Mouse (Mus musculus): ENCODE measurements around the gene Defb35. TPM values are rescaled to one million over a fixed set of nuclear protein-coding genes. Genes with fewer than 3 reads are reported as not detected.
A peak's percentile ranks its signal among the peaks of the same experiment; 100 is the strongest.

Defb35 gene
- total and polyA plus RNA-seq, 2 experiments from 2014 or later: not detected

DNA sequence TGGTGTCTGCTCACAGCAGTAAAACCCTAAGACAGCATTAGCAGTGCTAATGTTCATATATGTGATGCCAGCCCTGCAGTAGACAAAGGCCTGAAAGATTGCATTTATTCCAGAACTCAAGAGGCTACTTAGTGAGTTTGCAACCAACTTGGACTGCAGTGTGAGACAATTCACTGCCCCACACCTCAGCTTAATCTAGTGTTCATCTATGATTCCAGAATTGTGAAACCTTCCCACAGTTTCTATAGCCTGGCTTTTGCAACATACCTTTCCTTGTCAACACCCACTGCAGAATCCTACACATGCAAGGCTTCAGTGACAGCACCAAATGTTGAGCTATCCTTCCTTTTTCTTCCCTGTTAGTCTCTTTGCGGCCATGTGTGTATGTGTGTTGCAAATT is 28.5 kb downstream of the Defb35 start:
- H3K27me3 ChIP-seq (ENCODE audit: control insufficient read depth, insufficient read depth, low read length): no peaks in the 10 kb centered on the region
- no peak overlapping the region for H3K27ac ChIP-seq (ENCODE audit: low read depth)

DNA sequence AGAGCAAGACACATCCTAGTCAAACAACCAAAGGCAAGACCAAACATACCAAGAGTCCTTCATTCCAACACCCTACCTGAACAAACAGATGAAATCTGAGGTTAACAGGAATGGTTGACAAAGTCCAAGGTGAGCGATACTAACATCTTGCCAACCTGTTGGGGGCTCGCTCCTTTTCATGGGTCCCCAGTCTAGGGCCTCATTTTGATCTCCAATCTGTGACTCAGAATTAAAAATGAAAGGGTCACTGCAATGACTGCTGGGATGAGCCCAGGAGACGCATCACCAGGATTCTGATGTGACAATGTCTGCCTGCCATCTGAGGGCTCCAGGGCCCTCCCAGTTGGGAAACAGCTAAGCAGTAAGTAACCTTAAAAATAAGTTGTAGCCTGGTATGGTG is 31.3 kb downstream of the Defb35 start, which contains the start of gene Ccdc70:
Ccdc70 (plus strand) TSS at position 301 of the 400 bp plus-strand sequence.
- Histone ChIP-seq H3K4me1 (ENCODE audit: control insufficient read depth, insufficient read depth) (no peaks in the 10 kb centered on the region), H3K27me3 (ENCODE audit: control insufficient read depth, insufficient read depth, low read length) (no peaks in the 10 kb centered on the region)
- WGBS: 81% methylated on average over 3 of the region's 3 CpGs

More for the DNA sequence above, 28.5 kb downstream of the Defb35 start:
- no peaks in the 10 kb centered on the region for H3K9me3 ChIP-seq (replicated peaks; ENCODE audit: control insufficient read depth, low read length)
- no peaks in the 10 kb centered on the region for H3K36me3 ChIP-seq (replicated peaks; ENCODE audit: control insufficient read depth, insufficient read depth, low read length)
- WGBS: 63% methylated on average over 1 of the region's 1 CpGs
- H3K4me1 ChIP-seq (ENCODE audit: control insufficient read depth, insufficient read depth): no peaks in the 10 kb centered on the region
- no peak overlapping the region for H3K4me3 ChIP-seq (ENCODE audit: low read depth, low read length)
- no peak for TF ChIP-seq EP300 (IDR thresholded peaks at IDR 0.05; ENCODE audit: low read depth)
- TF ChIP-seq CTCF (IDR thresholded peaks at IDR 0.05; ENCODE audit: low read depth): no peak
- H3K4me2 ChIP-seq (ENCODE audit: low read depth, low read length): no peak overlapping the region
- ATAC-seq (ENCODE audit: insufficient read depth, low read depth) (no peak), DNase-seq (ENCODE audit: low spot score) (no peak)
- no peak overlapping the region for H3K9ac ChIP-seq (replicated peaks; ENCODE audit: low read depth, low read length)

DNA sequence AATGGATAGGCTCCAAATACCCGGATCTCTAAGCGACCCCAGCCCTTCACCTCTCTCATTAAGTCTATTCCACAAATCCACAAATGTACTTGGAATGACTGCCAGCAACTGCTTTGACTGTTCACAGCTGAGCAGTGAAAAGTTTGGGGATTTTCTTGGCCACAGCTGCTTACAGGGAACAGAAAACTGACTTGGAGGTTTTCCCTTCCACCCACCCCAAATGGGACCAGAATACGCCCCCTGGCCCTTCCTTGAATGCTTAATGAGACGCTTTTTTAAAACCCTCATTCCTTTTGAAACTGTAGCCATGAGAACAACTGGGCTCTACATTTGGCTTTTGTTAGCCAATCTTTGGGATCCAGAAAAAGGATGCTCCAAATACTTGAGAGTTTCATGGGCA is 40.0 kb downstream of the Defb35 start:
- 51% methylated on average over 4 of the region's 4 CpGs for WGBS
- TF ChIP-seq EP300 (IDR thresholded peaks at IDR 0.05; ENCODE audit: low read depth) (no peak), CTCF (IDR thresholded peaks at IDR 0.05; ENCODE audit: low read depth) (no peak)
- no peaks in the 10 kb centered on the region for H3K4me1 ChIP-seq (ENCODE audit: control insufficient read depth, insufficient read depth)
- no peak overlapping the region for H3K4me3 ChIP-seq (ENCODE audit: low read depth, low read length)
- no peak for ATAC-seq (ENCODE audit: insufficient read depth, low read depth)
- H3K4me2 ChIP-seq (ENCODE audit: low read depth, low read length): no peak overlapping the region
- H3K27me3 ChIP-seq (ENCODE audit: control insufficient read depth, insufficient read depth, low read length): no peaks in the 10 kb centered on the region
- no peaks in the 10 kb centered on the region for H3K36me3 ChIP-seq (replicated peaks; ENCODE audit: control insufficient read depth, insufficient read depth, low read length)
- H3K27ac ChIP-seq (ENCODE audit: low read depth): no peak overlapping the region
- H3K9me3 ChIP-seq (replicated peaks; ENCODE audit: control insufficient read depth, low read length): no peaks in the 10 kb centered on the region
- no peak for DNase-seq (ENCODE audit: low spot score)
- H3K9ac ChIP-seq (replicated peaks; ENCODE audit: low read depth, low read length): no peak overlapping the region

More for the DNA sequence above, 31.3 kb downstream of the Defb35 start, which contains the start of gene Ccdc70:
- no peak within 1 kb of the TSS for H3K4me2 ChIP-seq (ENCODE audit: low read depth, low read length)
- no peaks in the 10 kb centered on the region for H3K9me3 ChIP-seq (replicated peaks; ENCODE audit: control insufficient read depth, low read length)
- H3K36me3 ChIP-seq (replicated peaks; ENCODE audit: control insufficient read depth, insufficient read depth, low read length): no peaks in the 10 kb centered on the region
- no peak within 1 kb of the TSS for H3K27ac ChIP-seq (ENCODE audit: low read depth)
- TF ChIP-seq EP300 (IDR thresholded peaks at IDR 0.05; ENCODE audit: low read depth) (no peak), CTCF (IDR thresholded peaks at IDR 0.05; ENCODE audit: low read depth) (no peak)
- no peak within 1 kb of the TSS for H3K4me3 ChIP-seq (ENCODE audit: low read depth, low read length)
- no peak within 1 kb of the TSS for H3K9ac ChIP-seq (replicated peaks; ENCODE audit: low read depth, low read length)
- no peak for DNase-seq (ENCODE audit: low spot score)
- no peak for ATAC-seq (ENCODE audit: insufficient read depth, low read depth)

DNA sequence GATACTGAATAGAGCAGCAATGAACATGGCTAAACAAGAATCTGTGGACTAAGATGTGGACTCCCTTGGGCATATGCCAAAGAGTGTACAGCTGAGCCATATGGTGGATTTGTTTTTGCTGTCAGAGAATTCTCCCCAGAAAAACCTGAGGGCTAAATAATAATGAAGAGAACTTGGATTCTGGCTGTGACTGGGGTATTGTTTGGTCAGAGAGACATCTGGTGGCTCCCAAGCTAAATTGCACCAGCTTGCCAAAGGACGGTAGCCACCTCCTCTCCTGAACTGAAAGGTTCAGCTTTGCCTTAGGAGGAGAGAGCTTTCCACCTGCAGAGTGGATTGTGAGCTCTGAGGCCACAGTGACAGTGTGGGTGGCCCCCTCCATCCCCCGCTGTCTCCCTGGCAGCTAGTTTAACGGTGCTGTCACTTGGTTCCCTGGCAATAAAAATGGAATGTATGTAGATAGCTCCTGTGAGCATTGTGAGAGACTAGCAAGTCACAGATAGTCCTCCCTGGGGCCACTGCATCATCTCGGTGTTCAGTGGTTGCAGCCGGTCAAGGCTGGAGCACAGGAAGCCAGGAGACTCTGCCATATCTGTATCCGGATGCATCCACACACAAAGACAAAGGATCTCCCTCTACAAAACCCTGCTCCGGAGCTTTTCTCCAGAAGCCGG is 43.6 kb downstream of the Defb35 start:
- ATAC-seq (ENCODE audit: insufficient read depth, low read depth) (no peak), DNase-seq (ENCODE audit: low spot score) (no peak)
- H3K27me3 ChIP-seq (ENCODE audit: control insufficient read depth, insufficient read depth, low read length): no peaks in the 10 kb centered on the region
- TF ChIP-seq CTCF (IDR thresholded peaks at IDR 0.05; ENCODE audit: low read depth) (peak; percentile 33), EP300 (IDR thresholded peaks at IDR 0.05; ENCODE audit: low read depth) (no peak)
- WGBS: 54% methylated on average over 8 of the region's 8 CpGs
- no peaks in the 10 kb centered on the region for H3K4me1 ChIP-seq (ENCODE audit: control insufficient read depth, insufficient read depth)
- H3K9ac ChIP-seq (replicated peaks; ENCODE audit: low read depth, low read length): no peak overlapping the region
- H3K4me3 ChIP-seq (ENCODE audit: low read depth, low read length): no peak overlapping the region
- H3K9me3 ChIP-seq (replicated peaks; ENCODE audit: control insufficient read depth, low read length): no peaks in the 10 kb centered on the region
- H3K36me3 ChIP-seq (replicated peaks; ENCODE audit: control insufficient read depth, insufficient read depth, low read length): no peaks in the 10 kb centered on the region
- H3K27ac ChIP-seq (ENCODE audit: low read depth): no peak overlapping the region
- H3K4me2 ChIP-seq (ENCODE audit: low read depth, low read length): no peak overlapping the region

Other genes starting within 250 kb of the Defb35 start
- gene AY761184, start 234.7 kb upstream of the Defb35 start, total RNA-seq (2014; rRNA removed; ENCODE audit: low replicate concordance): not detected in 2 replicates
- gene AY761184, start 234.7 kb upstream of the Defb35 start, polyA plus RNA-seq (2015; fragmentation: Nextera tagmentation; extraction: Ambion mirVana): not detected in 2 replicates
- not detected in 2 replicates for gene Defa24, start 203.9 kb upstream of the Defb35 start, total RNA-seq (2014; rRNA removed; ENCODE audit: low replicate concordance)
- gene Defa24, start 203.9 kb upstream of the Defb35 start, polyA plus RNA-seq (2015; fragmentation: Nextera tagmentation; extraction: Ambion mirVana): not detected in 2 replicates
- gene Defb50, start 114.8 kb upstream of the Defb35 start, total RNA-seq (2014; rRNA removed; ENCODE audit: low replicate concordance): not detected in 2 replicates
- not detected in 2 replicates for gene Defb50, start 114.8 kb upstream of the Defb35 start, polyA plus RNA-seq (2015; fragmentation: Nextera tagmentation; extraction: Ambion mirVana)
- gene Defb2, start 98.4 kb upstream of the Defb35 start, total RNA-seq (2014; rRNA removed; ENCODE audit: low replicate concordance): not detected in 2 replicates
- not detected in 2 replicates for gene Defb2, start 98.4 kb upstream of the Defb35 start, polyA plus RNA-seq (2015; fragmentation: Nextera tagmentation; extraction: Ambion mirVana)
- gene Defb10, start 79.5 kb upstream of the Defb35 start, total RNA-seq (2014; rRNA removed; ENCODE audit: low replicate concordance): not detected in 2 replicates
- not detected in 2 replicates for gene Defb10, start 79.5 kb upstream of the Defb35 start, polyA plus RNA-seq (2015; fragmentation: Nextera tagmentation; extraction: Ambion mirVana)
- not detected in 2 replicates for gene Defb9, start 52.9 kb upstream of the Defb35 start, total RNA-seq (2014; rRNA removed; ENCODE audit: low replicate concordance)
- not detected in 2 replicates for gene Defb9, start 52.9 kb upstream of the Defb35 start, polyA plus RNA-seq (2015; fragmentation: Nextera tagmentation; extraction: Ambion mirVana)
- not detected in 2 replicates for gene Defb11, start 31.9 kb upstream of the Defb35 start, total RNA-seq (2014; rRNA removed; ENCODE audit: low replicate concordance)
- not detected in 2 replicates for gene Defb11, start 31.9 kb upstream of the Defb35 start, polyA plus RNA-seq (2015; fragmentation: Nextera tagmentation; extraction: Ambion mirVana)
- not detected in 2 replicates for gene Defb15, start 5.6 kb upstream of the Defb35 start, total RNA-seq (2014; rRNA removed; ENCODE audit: low replicate concordance)
- not detected in 2 replicates for gene Defb15, start 5.6 kb upstream of the Defb35 start, polyA plus RNA-seq (2015; fragmentation: Nextera tagmentation; extraction: Ambion mirVana)
- gene Defb13, start 8.4 kb downstream of the Defb35 start, total RNA-seq (2014; rRNA removed; ENCODE audit: low replicate concordance): not detected in 2 replicates
- not detected in 2 replicates for gene Defb13, start 8.4 kb downstream of the Defb35 start, polyA plus RNA-seq (2015; fragmentation: Nextera tagmentation; extraction: Ambion mirVana)
- not detected in 2 replicates for gene Fam90a1a, start 20.4 kb downstream of the Defb35 start, total RNA-seq (2014; rRNA removed; ENCODE audit: low replicate concordance)
- not detected in 2 replicates for gene Fam90a1a, start 20.4 kb downstream of the Defb35 start, polyA plus RNA-seq (2015; fragmentation: Nextera tagmentation; extraction: Ambion mirVana)
- gene Ccdc70, start 31.4 kb downstream of the Defb35 start, total RNA-seq (2014; rRNA removed; ENCODE audit: low replicate concordance): not detected in 2 replicates
- gene Ccdc70, start 31.4 kb downstream of the Defb35 start, polyA plus RNA-seq (2015; fragmentation: Nextera tagmentation; extraction: Ambion mirVana): not detected in 2 replicates
- 0.50 and 1.2 TPM in 2 replicates for gene Atp7b, start 122.0 kb downstream of the Defb35 start, total RNA-seq (2014; rRNA removed; ENCODE audit: low replicate concordance)
- gene Atp7b, start 122.0 kb downstream of the Defb35 start, polyA plus RNA-seq (2015; fragmentation: Nextera tagmentation; extraction: Ambion mirVana): 0.12 and 0.22 TPM in 2 replicates
- gene Alg11, start 122.4 kb downstream of the Defb35 start, total RNA-seq (2014; rRNA removed; ENCODE audit: low replicate concordance): 16.3 and 46.8 TPM in 2 replicates
- gene Alg11, start 122.4 kb downstream of the Defb35 start, polyA plus RNA-seq (2015; fragmentation: Nextera tagmentation; extraction: Ambion mirVana): 7.5 and 8.2 TPM in 2 replicates
- not detected in 2 replicates for gene Nek5, start 186.7 kb downstream of the Defb35 start, total RNA-seq (2014; rRNA removed; ENCODE audit: low replicate concordance)
- 0.18 and 0.43 TPM in 2 replicates for gene Nek5, start 186.7 kb downstream of the Defb35 start, polyA plus RNA-seq (2015; fragmentation: Nextera tagmentation; extraction: Ambion mirVana)
- gene Nek3, start 228.1 kb downstream of the Defb35 start, total RNA-seq (2014; rRNA removed; ENCODE audit: low replicate concordance): 1.2 and 3.8 TPM in 2 replicates
- gene Nek3, start 228.1 kb downstream of the Defb35 start, polyA plus RNA-seq (2015; fragmentation: Nextera tagmentation; extraction: Ambion mirVana): 2.7 and 3.4 TPM in 2 replicates
- 24.9 and 30.0 TPM in 2 replicates for gene Ckap2, start 247.5 kb downstream of the Defb35 start, total RNA-seq (2014; rRNA removed; ENCODE audit: low replicate concordance)
- 14.3 and 15.0 TPM in 2 replicates for gene Ckap2, start 247.5 kb downstream of the Defb35 start, polyA plus RNA-seq (2015; fragmentation: Nextera tagmentation; extraction: Ambion mirVana)

All from heart, postnatal 0 days (tissue).